Mouse (Mus musculus): ENCODE results near the gene Lrrc9.

GRCm38 (mm10) chr12:72491063-72491719 lies 49.5 kb downstream of the Lrrc9 start:
- TF ChIP-seq CTCF (IDR thresholded peaks at IDR 0.05; ENCODE audit: borderline replicate concordance, control insufficient read depth, extremely low read depth, insufficient read depth, low read length, poor library complexity) (no peak), POLR2A (IDR thresholded peaks at IDR 0.05; ENCODE audit: control insufficient read depth, extremely low read depth, insufficient read depth, low read length, poor library complexity) (no peak)

Data from thymus, adult 2 months (tissue).